Mouse (Mus musculus) liver, adult 2 months (tissue): ENCODE results near the gene Kcnd3. TPM values are rescaled to one million over a fixed set of nuclear protein-coding genes. Genes with fewer than 3 reads are reported as not detected.

Experiments used
- DNase-seq: peaks from one replicate; pipeline ENCODE4 v3.0.0-alpha.2; 2011; ENCODE audit warnings: low read depth, low spot score; ENCODE audit errors: extremely low read depth
- H3K27ac ChIP-seq: fragments of 200-500 bp; replicated peaks from 2 replicates; pipeline ENCODE4 v1.5.1; 2012; ENCODE audit warnings: low read depth, mild to moderate bottlenecking, control low read depth, inconsistent platforms, low read length; ENCODE audit not compliant: insufficient read depth
- H3K27me3 ChIP-seq: fragments of 200-500 bp; 2 replicates; pipeline ENCODE4 v1.6.1; 2012; ENCODE audit warnings: mild to moderate bottlenecking, moderate library complexity, low read length, inconsistent platforms; ENCODE audit not compliant: control insufficient read depth, insufficient read depth
- H3K36me3 ChIP-seq: fragments of 200-500 bp; 2 replicates; pipeline ENCODE4 v1.6.1; 2012; ENCODE audit warnings: low read length, inconsistent platforms; ENCODE audit not compliant: control insufficient read depth, insufficient read depth
- H3K4me1 ChIP-seq: fragments of 200-500 bp; 2 replicates; pipeline ENCODE4 v1.6.1; 2011; ENCODE audit warnings: low read length; ENCODE audit not compliant: control insufficient read depth, insufficient read depth
- H3K4me3 ChIP-seq: fragments of 200-500 bp; 2 replicates; pipeline ENCODE4 v1.5.1; 2011; ENCODE audit warnings: low read depth, mild to moderate bottlenecking, control low read depth, low read length, moderate library complexity; ENCODE audit not compliant: insufficient read depth
- H3K79me2 ChIP-seq: fragments of 200-500 bp; 2 replicates; pipeline ENCODE4 v1.6.1; 2012; ENCODE audit warnings: inconsistent platforms, mild to moderate bottlenecking, low read length, moderate library complexity; ENCODE audit not compliant: control insufficient read depth, insufficient read depth
- H3K9ac ChIP-seq: fragments of 200-500 bp; 2 replicates; pipeline ENCODE4 v1.6.1; 2012; ENCODE audit warnings: low read depth, mild to moderate bottlenecking, control low read depth, inconsistent platforms, low read length
- CTCF ChIP-seq: fragments of 200-500 bp; IDR thresholded peaks from 2 replicates; pipeline ENCODE4 v1.5.1; 2011; ENCODE audit warnings: low read depth, low read length, control low read depth
- POLR2A ChIP-seq: fragments of 200-500 bp; IDR thresholded peaks from 2 replicates; pipeline ENCODE4 v1.6.1; 2011; ENCODE audit warnings: low read length, control low read depth; ENCODE audit not compliant: insufficient read depth; ENCODE audit errors: extremely low read depth
- WGBS: fragments of 180-500 bp; shearing (Covaris S2); methylation state at CpG from one replicate; pipeline ENCODE4 v1.1.7; 2018; 5-methylcytosine and 5-hydroxymethylcytosine counted together
- polyA plus RNA-seq: library from polyadenylated mRNA; depleted of rRNA; stranded (reverse); fragments of >200 nt; gene quantifications from 2 replicates; pipeline ENCODE4 v1.2.3, GENCODE M21; 2012
- total RNA-seq: library from RNA; depleted of rRNA; stranded (reverse); fragments of >200 nt; gene quantifications from 2 replicates; pipeline ENCODE4 v1.2.3, GENCODE M21; 2014

Kcnd3 gene
- total and polyA plus RNA-seq, 2 experiments, result under 0.01 to 0.04 TPM

GRCm38 (mm10) chr3:105581119-105581518 is 129.0 kb downstream of the Kcnd3 start:
- no peaks in the 10 kb centered on the region for H3K27me3 ChIP-seq
- H3K79me2 ChIP-seq, result no peaks in the 10 kb centered on the region
- H3K9ac ChIP-seq, result no peak overlapping the region
- H3K36me3 ChIP-seq, result no peaks in the 10 kb centered on the region
- 68% methylated on average over 6 of the region's 6 CpGs for WGBS
- no peaks in the 10 kb centered on the region for H3K4me1 ChIP-seq
- H3K27ac ChIP-seq, result no peak overlapping the region
- TF ChIP-seq POLR2A, result no peak
- no peak for TF ChIP-seq CTCF
- H3K4me3 ChIP-seq, result no peak overlapping the region
- no peak for DNase-seq

DNA sequence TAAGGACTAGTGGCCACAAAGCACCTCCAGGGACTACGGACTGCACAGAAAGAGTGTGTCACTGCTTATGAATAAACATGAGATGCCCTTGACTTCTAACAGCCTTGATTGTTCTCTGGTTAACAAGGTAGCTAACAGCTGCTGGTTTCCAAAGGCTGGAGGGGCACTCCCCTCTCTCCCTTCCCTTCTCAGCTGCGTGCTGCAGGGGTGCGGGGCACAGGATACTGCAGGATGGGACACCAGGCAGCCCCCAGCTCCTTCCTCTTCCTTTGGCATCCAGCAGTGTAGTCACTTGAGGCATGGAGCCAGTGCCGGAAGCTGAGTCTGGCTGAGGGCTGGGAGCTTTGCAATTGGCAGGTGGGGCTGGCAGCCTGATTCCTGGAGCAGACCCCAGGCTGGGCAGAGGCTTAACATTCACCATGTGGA is 133.6 kb downstream of the Kcnd3 start:
- TF ChIP-seq CTCF (no peak), POLR2A (no peak)
- Histone ChIP-seq H3K4me1 (no peaks in the 10 kb centered on the region), H3K27me3 (no peaks in the 10 kb centered on the region), H3K27ac (no peak overlapping the region), H3K36me3 (no peaks in the 10 kb centered on the region), H3K9ac (no peak overlapping the region), H3K79me2 (no peaks in the 10 kb centered on the region), H3K4me3 (no peak overlapping the region)
- WGBS, result 42% methylated on average over 4 of the region's 4 CpGs
- no peak for DNase-seq

GRCm38 (mm10) chr3:105590056-105590672 is 138.0 kb downstream of the Kcnd3 start:
- TF ChIP-seq CTCF (no peak), POLR2A (no peak)
- H3K79me2 ChIP-seq, result no peaks in the 10 kb centered on the region
- no peaks in the 10 kb centered on the region for H3K27me3 ChIP-seq
- no peaks in the 10 kb centered on the region for H3K4me1 ChIP-seq
- H3K36me3 ChIP-seq, result no peaks in the 10 kb centered on the region
- no peak overlapping the region for H3K4me3 ChIP-seq
- H3K27ac ChIP-seq, result no peak overlapping the region
- no peak for DNase-seq
- H3K9ac ChIP-seq, result no peak overlapping the region
- 83% methylated on average over 15 of the region's 15 CpGs for WGBS

- no peak for DNase-seq
- TF ChIP-seq CTCF (no peak), POLR2A (no peak)
- H3K9ac ChIP-seq, result no peak overlapping the region
- H3K79me2 ChIP-seq, result no peaks in the 10 kb centered on the region
- no peak overlapping the region for H3K27ac ChIP-seq
- H3K4me1 ChIP-seq, result no peaks in the 10 kb centered on the region
- H3K27me3 ChIP-seq, result no peaks in the 10 kb centered on the region
- no peak overlapping the region for H3K4me3 ChIP-seq
- 94% methylated on average over 1 of the region's 1 CpGs for WGBS
- no peaks in the 10 kb centered on the region for H3K36me3 ChIP-seq
These were observed 139.6 kb downstream of the Kcnd3 start for GRCm38 (mm10) chr3:105591766-105592165.

- Histone ChIP-seq H3K27me3 (no peaks in the 10 kb centered on the region), H3K9ac (no peak overlapping the region), H3K27ac (no peak overlapping the region), H3K36me3 (no peaks in the 10 kb centered on the region), H3K4me1 (no peaks in the 10 kb centered on the region), H3K4me3 (no peak overlapping the region), H3K79me2 (no peaks in the 10 kb centered on the region)
- DNase-seq, result no peak
- no peak for TF ChIP-seq CTCF
- TF ChIP-seq POLR2A, result no peak
- 63% methylated on average over 2 of the region's 2 CpGs for WGBS
These were observed 140.1 kb downstream of the Kcnd3 start for GRCm38 (mm10) chr3:105592246-105592645.

DNA sequence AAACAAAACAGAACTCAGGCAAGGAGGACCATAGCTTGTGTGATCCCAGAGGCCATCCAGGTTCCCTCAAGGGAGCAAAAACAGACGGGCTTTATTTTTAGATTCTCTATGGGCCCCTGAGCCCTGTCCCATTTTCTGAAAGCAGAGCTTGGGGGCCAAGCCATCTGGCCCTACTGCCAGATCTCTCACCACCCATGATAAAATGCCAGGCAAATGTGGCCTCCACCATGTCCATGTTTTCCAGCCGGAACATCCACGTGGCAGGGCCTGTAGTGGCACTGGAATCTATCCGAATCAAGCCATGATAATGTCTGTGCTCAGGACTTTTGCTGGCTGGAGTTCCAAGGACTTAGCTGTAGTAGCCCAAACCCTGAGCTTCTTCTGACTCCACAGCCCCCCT is 148.4 kb downstream of the Kcnd3 start:
- Histone ChIP-seq H3K79me2 (no peaks in the 10 kb centered on the region), H3K36me3 (no peaks in the 10 kb centered on the region), H3K9ac (no peak overlapping the region), H3K27ac (no peak overlapping the region), H3K4me3 (no peak overlapping the region), H3K27me3 (no peaks in the 10 kb centered on the region), H3K4me1 (no peaks in the 10 kb centered on the region)
- DNase-seq, result no peak
- TF ChIP-seq POLR2A (no peak), CTCF (no peak)
- 81% methylated on average over 4 of the region's 4 CpGs for WGBS
